Mouse (Mus musculus) stomach, postnatal 0 days (tissue): ENCODE data around the gene Gm20605. TPM values are rescaled to one million over a fixed set of nuclear protein-coding genes. Genes with fewer than 3 reads are reported as not detected.
A peak's percentile ranks its signal among the peaks of the same experiment; 100 is the strongest.

Experiments used
- ATAC-seq: fragments of 200-750 bp; cut with Nextera tagmentation; 2 replicates; pipeline ENCODE4 v1.8.0; 2017; ENCODE audit not compliant: low FRiP score, low TSS enrichment
- DNase-seq: peaks from one replicate; pipeline ENCODE4 v3.0.0-alpha.2; 2016; ENCODE audit warnings: low spot score
- H3K27ac ChIP-seq: fragments of 300-500 bp; sonication (generic); replicated peaks from 2 replicates; pipeline ENCODE4 v1.5.1; 2014; ENCODE audit warnings: mild to moderate bottlenecking, control low read depth
- H3K27me3 ChIP-seq: fragments of 300-500 bp; sonication (generic); 2 replicates; pipeline ENCODE4 v1.6.1; 2014; ENCODE audit warnings: low read length; ENCODE audit not compliant: control insufficient read depth, insufficient read depth
- H3K36me3 ChIP-seq: fragments of 300-500 bp; sonication (generic); 2 replicates; pipeline ENCODE4 v1.6.1; 2014; ENCODE audit warnings: low read length, mixed read lengths; ENCODE audit not compliant: control insufficient read depth, insufficient read depth
- H3K4me1 ChIP-seq: fragments of 300-500 bp; sonication (generic); replicated peaks from 2 replicates; pipeline ENCODE4 v1.6.1; 2014; ENCODE audit warnings: antibody characterized with exemption; ENCODE audit not compliant: control insufficient read depth, insufficient read depth
- H3K4me2 ChIP-seq: fragments of 300-500 bp; sonication (generic); replicated peaks from 2 replicates; pipeline ENCODE4 v1.6.1; 2014; ENCODE audit warnings: low read depth, mild to moderate bottlenecking, control low read depth, moderate library complexity
- H3K4me3 ChIP-seq: fragments of 300-500 bp; sonication (generic); 2 replicates; pipeline ENCODE4 v1.5.1; 2014; ENCODE audit warnings: low read depth, low read length, control low read depth
- H3K9ac ChIP-seq: fragments of 300-500 bp; sonication (generic); 2 replicates; pipeline ENCODE4 v1.6.1; 2014; ENCODE audit warnings: mild to moderate bottlenecking, low read length, control low read depth, mixed read lengths
- H3K9me3 ChIP-seq: fragments of 300-500 bp; sonication (generic); 2 replicates; pipeline ENCODE4 v1.6.1; 2016; ENCODE audit warnings: low read length; ENCODE audit not compliant: control insufficient read depth
- CTCF ChIP-seq: IDR thresholded peaks from 2 replicates; pipeline ENCODE4 v1.5.1; 2016; ENCODE audit warnings: antibody characterized with exemption, low read depth, mild to moderate bottlenecking, moderate library complexity
- EP300 ChIP-seq: optimal IDR thresholded peaks from 2 replicates; pipeline ENCODE3; 2016; ENCODE audit warnings: antibody characterized with exemption
- WGBS: fragments of 180-500 bp; shearing (Covaris S2); extraction: QIAGEN DNeasy Blood & Tissue Kit; methylation state at CpG from one replicate; pipeline ENCODE4 v1.1.7; 2014; 5-methylcytosine and 5-hydroxymethylcytosine counted together
- polyA plus RNA-seq: library from polyadenylated mRNA; unstranded; fragments of >200 nt; fragmentation: Nextera tagmentation; extraction: Ambion mirVana; gene quantifications from 2 replicates; pipeline ENCODE4 v1.2.1, GENCODE M21; 2015

Gene Gm20605
- polyA plus RNA-seq, 1 experiment from 2014 or later: 2.4 TPM

DNA sequence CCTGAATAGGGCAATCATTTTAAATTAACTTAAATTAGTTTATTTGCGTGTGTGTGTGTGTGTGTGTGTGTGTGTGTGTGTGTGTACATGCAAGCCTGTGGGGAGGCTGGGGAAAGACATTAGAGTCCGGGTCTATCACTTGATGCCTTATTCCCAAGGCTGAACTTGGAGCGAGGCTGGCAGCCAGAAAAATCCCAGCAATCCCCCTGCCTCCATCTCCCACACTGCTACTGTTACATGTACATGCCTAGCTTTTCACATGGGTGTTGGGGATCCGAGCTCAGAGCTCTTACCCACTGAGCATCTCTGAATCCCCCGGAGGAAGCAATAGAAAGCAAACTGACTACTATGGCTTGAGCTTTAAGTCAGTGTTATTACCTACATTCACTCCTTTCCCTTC is 43.4 kb downstream of the Gm20605 start:
- no peak for ATAC-seq
- no peaks in the 10 kb centered on the region for H3K27me3 ChIP-seq
- H3K9me3 ChIP-seq: no peaks in the 10 kb centered on the region
- H3K4me2 ChIP-seq: no peak overlapping the region
- H3K27ac ChIP-seq: peak overlapping the region; percentile 90
- TF ChIP-seq CTCF: no peak
- no peak for TF ChIP-seq EP300
- no peak overlapping the region for H3K9ac ChIP-seq
- no peaks in the 10 kb centered on the region for H3K36me3 ChIP-seq
- WGBS: 77% methylated on average over 5 of the region's 5 CpGs
- no peak for DNase-seq
- H3K4me3 ChIP-seq: no peak overlapping the region
- H3K4me1 ChIP-seq: peaks cover 6% of the 10 kb centered on the region; the same call in 1 of the 2 replicates

DNA sequence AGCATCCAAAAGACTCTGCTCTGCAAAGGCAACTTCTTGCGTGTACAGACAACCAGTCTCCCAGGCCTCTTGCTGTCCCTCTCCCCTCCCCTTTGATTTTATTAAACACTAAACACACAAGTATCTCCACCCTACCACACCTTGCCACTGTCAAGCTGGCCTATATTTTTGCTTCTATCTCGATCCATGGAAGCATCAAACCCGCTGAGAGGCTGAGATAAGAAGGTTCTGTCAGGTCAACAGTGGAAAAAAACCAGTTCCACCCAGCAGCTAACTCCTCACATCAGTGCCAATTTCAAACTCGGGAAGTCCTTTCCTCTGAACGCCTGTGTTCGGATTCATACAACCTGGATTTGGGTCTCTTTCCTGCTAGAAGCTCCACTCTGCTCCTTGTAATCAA is 44.0 kb downstream of the Gm20605 start:
- no peak overlapping the region for H3K27ac ChIP-seq
- peaks cover 6% of the 10 kb centered on the region; the same call in 1 of the 2 replicates for H3K4me1 ChIP-seq
- WGBS: 54% methylated on average over 6 of the region's 6 CpGs
- H3K4me2 ChIP-seq: no peak overlapping the region
- DNase-seq (no peak), ATAC-seq (no peak)
- no peaks in the 10 kb centered on the region for H3K36me3 ChIP-seq
- no peaks in the 10 kb centered on the region for H3K9me3 ChIP-seq
- H3K27me3 ChIP-seq: no peaks in the 10 kb centered on the region
- 0 out of 2 replicates have a peak overlapping the region, but pooled peaks have one; percentile 8 for H3K9ac ChIP-seq
- H3K4me3 ChIP-seq: no peak overlapping the region
- no peak for TF ChIP-seq EP300

DNA sequence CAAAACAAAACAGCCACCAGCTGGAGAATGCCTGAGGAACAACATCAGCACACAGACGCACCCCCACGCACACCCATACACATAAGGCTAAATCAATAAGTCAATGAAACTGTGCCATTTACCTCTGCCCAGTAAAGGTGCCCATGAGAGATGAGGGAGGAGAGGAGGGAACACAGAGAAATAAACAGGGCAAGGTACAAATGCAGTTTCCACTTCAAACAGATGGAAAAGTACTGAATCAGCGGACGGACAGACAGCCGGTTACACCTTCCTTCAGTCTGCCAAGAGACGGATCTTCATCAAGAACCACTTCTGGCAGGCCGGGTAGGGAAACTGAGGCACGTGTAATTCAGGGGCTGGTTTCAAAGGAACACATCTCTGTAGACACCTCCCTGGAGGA is 45.8 kb downstream of the Gm20605 start:
- H3K4me1 ChIP-seq: peaks cover 6% of the 10 kb centered on the region; the same call in 1 of the 2 replicates
- H3K4me3 ChIP-seq: no peak overlapping the region
- no peak overlapping the region for H3K27ac ChIP-seq
- TF ChIP-seq CTCF (no peak), EP300 (no peak)
- H3K27me3 ChIP-seq: no peaks in the 10 kb centered on the region
- no peaks in the 10 kb centered on the region for H3K9me3 ChIP-seq
- no peak overlapping the region for H3K9ac ChIP-seq
- H3K4me2 ChIP-seq: no peak overlapping the region
- no peak for DNase-seq
- 92% methylated on average over 8 of the region's 8 CpGs for WGBS
- ATAC-seq: no peak
- no peaks in the 10 kb centered on the region for H3K36me3 ChIP-seq

DNA sequence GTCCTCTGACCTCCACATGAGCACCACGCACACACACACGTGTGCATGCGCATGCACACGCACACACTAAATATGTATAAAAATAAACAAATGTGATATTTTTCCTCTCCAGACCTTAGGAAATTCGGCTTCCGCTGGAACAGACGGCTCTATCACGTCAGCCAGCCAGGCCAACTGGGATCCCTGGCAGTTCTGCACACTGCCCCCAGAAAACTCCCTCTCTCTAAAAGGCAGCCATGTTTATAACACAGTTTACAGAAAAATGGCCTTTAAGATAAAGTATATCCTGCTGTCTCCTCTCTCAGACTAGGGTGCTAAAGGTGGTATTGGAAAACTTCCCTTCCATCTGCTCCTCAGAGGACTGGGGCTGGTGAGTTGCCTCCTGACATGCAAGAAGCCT is 48.9 kb downstream of the Gm20605 start:
- WGBS: 89% methylated on average over 8 of the region's 8 CpGs

DNA sequence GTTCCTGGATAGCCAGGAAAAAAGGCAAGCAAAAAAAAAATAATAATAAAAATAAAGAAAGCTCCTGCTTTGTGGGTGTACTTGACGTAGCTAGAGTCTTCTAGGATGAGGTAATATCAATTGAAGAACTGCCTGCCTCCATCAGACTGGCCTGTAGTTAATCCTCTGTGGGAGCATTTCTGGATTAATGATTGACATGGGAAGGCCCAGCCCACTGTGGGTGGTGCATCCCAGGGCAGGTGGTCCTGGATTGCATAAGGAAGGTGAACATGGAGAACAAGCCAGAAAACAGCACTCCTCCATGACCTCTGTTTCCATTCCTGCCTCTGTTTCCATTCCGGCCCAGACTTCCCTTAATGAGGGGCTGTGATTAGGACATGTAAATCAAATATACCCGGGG is 49.8 kb downstream of the Gm20605 start:
- WGBS: 82% methylated on average over 3 of the region's 3 CpGs
- Histone ChIP-seq H3K9me3 (no peaks in the 10 kb centered on the region), H3K4me2 (no peak overlapping the region), H3K9ac (no peak overlapping the region), H3K27me3 (no peaks in the 10 kb centered on the region), H3K4me1 (peaks cover 5% of the 10 kb centered on the region; the same call in 1 of the 2 replicates), H3K4me3 (no peak overlapping the region), H3K36me3 (no peaks in the 10 kb centered on the region), H3K27ac (no peak overlapping the region)
- DNase-seq (no peak), ATAC-seq (no peak)
- TF ChIP-seq EP300: no peak
- TF ChIP-seq CTCF: no peak

More for the DNA sequence above, 48.9 kb downstream of the Gm20605 start:
- ATAC-seq (no peak), DNase-seq (no peak)
- H3K4me1 ChIP-seq: no peaks in the 10 kb centered on the region
- no peaks in the 10 kb centered on the region for H3K9me3 ChIP-seq
- no peak overlapping the region for H3K9ac ChIP-seq
- no peaks in the 10 kb centered on the region for H3K36me3 ChIP-seq
- H3K27me3 ChIP-seq: no peaks in the 10 kb centered on the region
- H3K4me3 ChIP-seq: no peak overlapping the region
- H3K27ac ChIP-seq: no peak overlapping the region
- no peak overlapping the region for H3K4me2 ChIP-seq
- TF ChIP-seq EP300 (no peak), CTCF (no peak)

DNA sequence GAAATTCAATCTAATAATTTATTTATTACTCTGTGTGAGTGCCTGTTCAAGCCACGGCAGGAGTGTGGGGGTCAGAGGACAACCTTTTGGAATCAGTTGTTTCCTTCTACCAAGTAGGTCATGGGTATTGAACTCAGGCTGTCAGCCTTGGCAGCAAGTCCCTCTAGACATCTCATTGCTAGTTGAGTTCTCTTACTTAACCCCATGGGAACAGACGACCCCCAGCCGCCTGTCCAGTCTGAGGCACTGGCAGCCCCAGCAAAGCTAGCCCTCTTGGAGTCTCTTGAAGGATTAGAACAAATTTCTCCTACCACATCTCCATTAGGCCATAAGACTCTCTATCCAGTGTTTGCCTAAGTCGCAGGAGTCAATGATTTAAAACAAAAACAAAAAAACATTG is 50.8 kb downstream of the Gm20605 start:
- H3K36me3 ChIP-seq: no peaks in the 10 kb centered on the region

More for the DNA sequence above, 50.8 kb downstream of the Gm20605 start:
- Histone ChIP-seq H3K4me3 (no peak overlapping the region), H3K27ac (no peak overlapping the region), H3K9ac (no peak overlapping the region), H3K27me3 (no peaks in the 10 kb centered on the region), H3K4me2 (no peak overlapping the region), H3K9me3 (no peaks in the 10 kb centered on the region), H3K4me1 (peaks cover 5% of the 10 kb centered on the region; the same call in 1 of the 2 replicates)
- WGBS: 71% methylated on average over 4 of the region's 4 CpGs
- ATAC-seq (no peak), DNase-seq (no peak)
- TF ChIP-seq CTCF: no peak
- no peak for TF ChIP-seq EP300
